Mouse (Mus musculus): ENCODE data around the gene Mepce. TPM values are rescaled to one million over a fixed set of nuclear protein-coding genes. Genes with fewer than 3 reads are reported as not detected.

Mepce gene
- 10 to 100 TPM; 32.5 to 35.7 TPM for total RNA-seq (2023)

GRCm38 (mm10) chr5:137787151-137787928 is at the start of gene Mepce, which contains the start of gene Zcwpw1:
Gene Mepce (minus strand): TSS chr5:137787655.
Gene Zcwpw1 (plus strand): TSS chr5:137787798.

GRCm38 (mm10) chr5:137835966-137836520 is 48.6 kb upstream of the Mepce start, which contains the start of gene Pilra:
Gene Pilra (minus strand): TSS chr5:137836281.

GRCm38 (mm10) chr5:137778635-137779034 is 8.8 kb downstream of the Mepce start, which contains the start of gene Ppp1r35:
Gene Ppp1r35 (plus strand): TSS chr5:137778849.

GRCm38 (mm10) chr5:137745214-137746171 is 42.0 kb downstream of the Mepce start, which contains the start of gene Tsc22d4:
Gene Tsc22d4 (plus strand): TSS chr5:137745730.

GRCm38 (mm10) chr5:137741023-137741931 is 46.2 kb downstream of the Mepce start, which contains the start of gene Nyap1:
Gene Nyap1 (minus strand): TSS chr5:137741607.

Other genes starting within 250 kb of the Mepce start
- gene Actl6b, start 234.1 kb downstream of the Mepce start, total RNA-seq (2023), result not detected
- gene Tfr2, start 217.8 kb downstream of the Mepce start, total RNA-seq (2023), result 1 to 10 TPM; 3.9 to 5.5 TPM
- gene Mospd3, start 186.6 kb downstream of the Mepce start, total RNA-seq (2023), result 10 to 100 TPM; 47.6 to 59.4 TPM
- under 1 TPM; 0.58 to 0.62 TPM for gene Pcolce, start 173.9 kb downstream of the Mepce start, total RNA-seq (2023)
- under 1 TPM; 0.22 to 0.38 TPM for gene Fbxo24, start 158.7 kb downstream of the Mepce start, total RNA-seq (2023)
- 100 to 1,000 TPM; 231 to 234 TPM for gene Lrch4, start 158.5 kb downstream of the Mepce start, total RNA-seq (2023)
- gene Gm20605, start 158.5 kb downstream of the Mepce start, total RNA-seq (2023), result 10 to 100 TPM; 43.2 to 44.0 TPM
- gene Sap25, start 146.3 kb downstream of the Mepce start, total RNA-seq (2023), result 10 to 100 TPM; 63.8 to 70.2 TPM
- gene Irs3, start 141.9 kb downstream of the Mepce start, total RNA-seq (2023), result under 1 TPM in 1 of 2 experiments, not detected in 1; 0.33 TPM
- 10 to 100 TPM; 24.1 to 25.5 TPM for gene Agfg2, start 102.9 kb downstream of the Mepce start, total RNA-seq (2023)
- 1 to 10 TPM in 1 of 2 experiments, under 1 TPM in 1; 0.60 to 1.1 TPM for gene Nyap1, start 46.0 kb downstream of the Mepce start, total RNA-seq (2023)
- gene Tsc22d4, start 41.9 kb downstream of the Mepce start, total RNA-seq (2023), result 100 to 1,000 TPM; 304 to 318 TPM
- 10 to 100 TPM; 29.2 to 34.9 TPM for gene Ppp1r35, start 8.8 kb downstream of the Mepce start, total RNA-seq (2023)
- 1 to 10 TPM; 2.8 to 3.3 TPM for gene Zcwpw1, start 143 bp upstream of the Mepce start, total RNA-seq (2023)
- gene Pilra, start 48.6 kb upstream of the Mepce start, total RNA-seq (2023), result 100 to 1,000 TPM; 361 to 394 TPM
- 100 to 1,000 TPM; 203 to 212 TPM for gene Pilrb1, start 70.5 kb upstream of the Mepce start, total RNA-seq (2023)
- 100 to 1,000 TPM; 258 to 269 TPM for gene Pilrb2, start 84.2 kb upstream of the Mepce start, total RNA-seq (2023)
- not detected for gene Cyp3a13, start 134.0 kb upstream of the Mepce start, total RNA-seq (2023)
- not detected for gene Gjc3, start 175.4 kb upstream of the Mepce start, total RNA-seq (2023)
- gene Azgp1, start 193.9 kb upstream of the Mepce start, total RNA-seq (2023), result under 1 TPM; 0.64 to 0.91 TPM
- not detected for gene Smok3a, start 233.6 kb upstream of the Mepce start, total RNA-seq (2023)
- not detected for gene Smok3b, start 233.8 kb upstream of the Mepce start, total RNA-seq (2023)